In the genomic region with DNA sequence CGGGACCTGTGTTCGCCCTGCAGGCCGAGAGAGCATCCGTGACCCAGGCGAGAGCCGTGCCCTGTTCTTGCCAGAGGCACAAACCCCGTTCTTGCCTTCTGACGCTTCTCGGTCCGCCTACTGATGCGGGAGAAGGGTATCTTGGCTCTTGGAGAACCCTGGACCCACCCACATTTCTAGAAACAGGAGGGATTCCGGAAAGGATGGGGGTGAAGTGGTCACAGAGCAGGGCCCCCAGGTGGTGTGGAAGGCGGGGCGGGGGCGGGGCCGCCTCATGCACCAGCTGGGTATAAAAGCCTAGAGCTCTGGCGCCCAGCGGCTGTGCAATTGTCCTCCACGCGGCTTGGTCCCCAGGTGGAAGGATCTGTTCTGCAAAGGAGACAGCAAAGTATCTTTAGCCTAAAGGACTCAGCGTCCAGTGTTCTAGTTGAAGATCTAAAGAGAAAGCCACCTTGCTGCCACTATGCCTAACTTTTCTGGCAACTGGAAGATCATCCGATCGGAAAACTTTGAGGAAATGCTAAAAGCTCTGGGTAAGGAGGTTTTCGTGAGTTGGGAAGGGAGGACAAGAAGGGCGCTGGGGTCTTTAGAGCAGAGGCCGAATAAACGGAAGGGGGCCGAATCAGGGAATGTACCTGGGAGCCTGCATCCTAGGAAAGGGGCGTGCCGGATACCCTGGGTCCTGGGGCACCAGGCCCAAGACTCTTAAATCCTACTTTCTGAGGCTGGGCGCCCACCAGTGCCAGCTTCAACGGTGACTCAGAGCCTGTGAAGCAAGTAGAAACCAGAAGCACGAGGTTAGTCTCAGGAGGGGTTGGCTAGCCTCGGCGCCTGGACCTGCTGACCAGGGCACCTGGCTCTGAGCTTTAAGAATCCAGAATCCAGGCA, we compare ENCODE assay signal across 8 mouse cellular contexts. TPM values are rescaled to one million over a fixed set of nuclear protein-coding genes. Genes with fewer than 3 reads are reported as not detected.
DNase-seq lines count a peak whose midpoint lies in the region; ATAC-seq and TF ChIP-seq lines count a peak whose summit lies in the region.

A gene (plus strand): TSS at position 289 of the 888 bp plus-strand sequence.

- no peaks in the 10 kb centered on the region for H3K9me3 ChIP-seq in embryonic facial prominence, embryonic 12.5 days
- H3K9me3 ChIP-seq in intestine, postnatal 0 days (ENCODE audit: control insufficient read depth), result no peaks in the 10 kb centered on the region
- H3K9me3 ChIP-seq in neural tube, embryonic 12.5 days, result no peaks in the 10 kb centered on the region

- DNase-seq in ovary, postnatal 36 days (ENCODE audit: low spot score), result peak; percentile 45
- DNase-seq in ovary, postnatal 14 days (ENCODE audit: low spot score), result no peak
- DNase-seq in gastrocnemius, postnatal 25 days, result no peak
- no peak for DNase-seq in cerebellum, adult 11-12 months

- peaks cover 77% of the 10 kb centered on the region for H3K4me1 ChIP-seq in embryonic facial prominence, embryonic 12.5 days
- no peaks in the 10 kb centered on the region for H3K4me1 ChIP-seq in intestine, postnatal 0 days (replicated peaks; ENCODE audit: control insufficient read depth, insufficient read depth, low read length)
- peaks cover 84% of the 10 kb centered on the region for H3K4me1 ChIP-seq in neural tube, embryonic 12.5 days

- peak within 1 kb of the TSS; percentile 74 for H3K4me2 ChIP-seq in embryonic facial prominence, embryonic 12.5 days (replicated peaks)
- peak within 1 kb of the TSS; percentile 47 for H3K4me2 ChIP-seq in intestine, postnatal 0 days (replicated peaks; ENCODE audit: low read depth)
- peak within 1 kb of the TSS; percentile 71 for H3K4me2 ChIP-seq in neural tube, embryonic 12.5 days (replicated peaks)

- H3K9ac ChIP-seq in embryonic facial prominence, embryonic 12.5 days, result peak within 1 kb of the TSS; percentile 69
- no peak within 1 kb of the TSS for H3K9ac ChIP-seq in intestine, postnatal 0 days (ENCODE audit: low read depth, low read length)
- H3K9ac ChIP-seq in neural tube, embryonic 12.5 days, result peak within 1 kb of the TSS; percentile 62

- TF ChIP-seq CTCF in intestine, postnatal 0 days (IDR thresholded peaks at IDR 0.05; ENCODE audit: low read depth), result no peak

- ATAC-seq in embryonic facial prominence, embryonic 12.5 days (ENCODE audit: insufficient number of reproducible peaks, insufficient read depth, low FRiP score, low TSS enrichment), result no peak
- ATAC-seq in intestine, postnatal 0 days, result no peak
- ATAC-seq in neural tube, embryonic 12.5 days (ENCODE audit: low FRiP score, low read depth), result no peak
- ATAC-seq in cerebellum, adult (ENCODE audit: insufficient number of reproducible peaks, low FRiP score, low TSS enrichment), result no peak

- H3K27me3 ChIP-seq in embryonic facial prominence, embryonic 12.5 days, result no peaks in the 10 kb centered on the region
- H3K27me3 ChIP-seq in intestine, postnatal 0 days (replicated peaks; ENCODE audit: control insufficient read depth, insufficient read depth, low read length), result peaks cover 54% of the 10 kb centered on the region
- no peaks in the 10 kb centered on the region for H3K27me3 ChIP-seq in neural tube, embryonic 12.5 days (replicated peaks)

- WGBS in embryonic facial prominence, embryonic 12.5 days, result under 1% methylated on average over 35 of the region's 35 CpGs
- WGBS in intestine, postnatal 0 days, result 6% methylated on average over 34 of the region's 35 CpGs
- under 1% methylated on average over 35 of the region's 35 CpGs for WGBS in neural tube, embryonic 12.5 days

- H3K36me3 ChIP-seq in embryonic facial prominence, embryonic 12.5 days, result peaks cover 15% of the 10 kb centered on the region
- 0 out of 2 replicates have a peak, but pooled peaks cover 2% of the 10 kb centered on the region for H3K36me3 ChIP-seq in intestine, postnatal 0 days (ENCODE audit: control insufficient read depth, insufficient read depth)
- H3K36me3 ChIP-seq in neural tube, embryonic 12.5 days, result no peaks in the 10 kb centered on the region

- peak within 1 kb of the TSS; percentile 97 for H3K27ac ChIP-seq in embryonic facial prominence, embryonic 12.5 days
- no peak within 1 kb of the TSS for H3K27ac ChIP-seq in intestine, postnatal 0 days (ENCODE audit: low read depth, low read length)
- H3K27ac ChIP-seq in neural tube, embryonic 12.5 days, result peak within 1 kb of the TSS; percentile 63

- peak within 1 kb of the TSS; percentile 56 for H3K4me3 ChIP-seq in embryonic facial prominence, embryonic 12.5 days
- H3K4me3 ChIP-seq in intestine, postnatal 0 days (ENCODE audit: low read depth, low read length), result peak within 1 kb of the TSS; percentile 13
- H3K4me3 ChIP-seq in neural tube, embryonic 12.5 days, result peak within 1 kb of the TSS; percentile 44

RNA-seq across cellular contexts. Expression of the gene that starts here (rescaled TPM):
- 467 and 481 TPM in 2 replicates for polyA plus RNA-seq in embryonic facial prominence, embryonic 12.5 days (2016; fragmentation: Nextera tagmentation; extraction: Ambion mirVana)
- polyA plus RNA-seq in intestine, postnatal 0 days (2015; fragmentation: Nextera tagmentation; extraction: Ambion mirVana), result 0.81 and 1.9 TPM in 2 replicates
- 372 and 405 TPM in 2 replicates for polyA plus RNA-seq in neural tube, embryonic 12.5 days (2016; fragmentation: Nextera tagmentation; extraction: Ambion mirVana)
- total RNA-seq in gastrocnemius, postnatal 25 days (2021), result under 1 TPM in 1 of 2 experiments, not detected in 1; 0.31 TPM

Comparison
In these comparisons a context has a peak if more than half of its experiments do, and no peak if none do; other contexts are left out.
1. RNA of the gene that starts here (polyA plus RNA-seq): 467 to 481 TPM in embryonic facial prominence, embryonic 12.5 days and 372 to 405 TPM in neural tube, embryonic 12.5 days; 0.81 to 1.9 TPM in intestine, postnatal 0 days; every median in the first group is over 100 times any median in the second.
2. Peak in every context shown above with its lines, with median percentiles within 50 percentile points of each other: H3K4me2 ChIP-seq and H3K4me3 ChIP-seq.